Mouse (Mus musculus) left cerebral cortex, adult 2 months (tissue): ENCODE measurements at regions not wholly inside any gene's neighbourhood (a gene's known extent, or its start where the extent isn't known, plus 50 kb on each side); places are given as distances from the start of the nearest gene placed in this dataset.

Experiments used
- DNase-seq, 2 experiments: peaks; one replicate each; pipeline ENCODE4 v3.0.0; 2021 to 2022; ENCODE audit warnings: low spot score in 2 of 2, mixed read lengths in 1 of 2; ENCODE audit errors: extremely low spot score in 1 of 2
- H3K27ac ChIP-seq: fragments of 200-600 bp; 2 replicates; pipeline ENCODE4 v1.8.1; 2022
- H3K4me3 ChIP-seq: fragments of 200-600 bp; 2 replicates; pipeline ENCODE4 v1.8.1; 2022
- CTCF ChIP-seq: fragments of 200-600 bp; IDR thresholded peaks from 2 replicates; pipeline ENCODE4 v1.8.1; 2022; ENCODE audit warnings: antibody characterized with exemption, mild to moderate bottlenecking, moderate library complexity
- intact Hi-C: fragments of 180-260 bp; cut with DNase I; formaldehyde crosslinking; loops from one replicate; pipeline ENCODE4 v1.15.1; 2025

GRCm38 (mm10) chr9:49884516-49885343 lies 86.0 kb upstream of the Ncam1 start:
- TF ChIP-seq CTCF = no peak
- H3K4me3 ChIP-seq = no peak overlapping the region
- intact Hi-C loops = no loop called here
- DNase-seq = no peak
- H3K27ac ChIP-seq = no peak overlapping the region

GRCm38 (mm10) chr9:49879361-49880128 lies 80.8 kb upstream of the Ncam1 start:
- H3K27ac ChIP-seq = no peak overlapping the region
- TF ChIP-seq CTCF = no peak
- no peak for DNase-seq

GRCm38 (mm10) chr9:49874881-49875280 lies 76.2 kb upstream of the Ncam1 start:
- TF ChIP-seq CTCF = no peak
- no peak for DNase-seq
- intact Hi-C loops = no loop called here

More at GRCm38 (mm10) chr9:49879361-49880128, 80.8 kb upstream of the Ncam1 start:
- intact Hi-C loops = no loop called here
- H3K4me3 ChIP-seq = no peak overlapping the region

GRCm38 (mm10) chr9:49873550-49873949 lies 74.8 kb upstream of the Ncam1 start:
- Histone ChIP-seq H3K4me3 (peak overlapping the region; percentile 38), H3K27ac (peak overlapping the region; percentile 69)
- DNase-seq = peak; percentile 54 to 64
- intact Hi-C loops = no loop called here
- no peak for TF ChIP-seq CTCF

More at GRCm38 (mm10) chr9:49874881-49875280, 76.2 kb upstream of the Ncam1 start:
- no peak overlapping the region for H3K27ac ChIP-seq
- H3K4me3 ChIP-seq = no peak overlapping the region

- Histone ChIP-seq H3K27ac (no peak overlapping the region), H3K4me3 (no peak overlapping the region)
- intact Hi-C loops = no loop called here
- TF ChIP-seq CTCF = no peak
- DNase-seq = no peak
These were observed 52.8 kb upstream of the Ncam1 start for GRCm38 (mm10) chr9:49851522-49851921.

- TF ChIP-seq CTCF = no peak
- no peak overlapping the region for H3K27ac ChIP-seq
- no peak overlapping the region for H3K4me3 ChIP-seq
- DNase-seq = no peak
- intact Hi-C loops = no loop called here
These were observed 50.7 kb upstream of the Ncam1 start for GRCm38 (mm10) chr9:49849442-49849841.

GRCm38 (mm10) chr9:49848943-49849342 lies 50.2 kb upstream of the Ncam1 start:
- no peak overlapping the region for H3K27ac ChIP-seq
- no peak for DNase-seq
- TF ChIP-seq CTCF = no peak
- intact Hi-C loops = no loop called here
- H3K4me3 ChIP-seq = no peak overlapping the region
